Mouse (Mus musculus): ENCODE results near the gene Grk1. TPM values are rescaled to one million over a fixed set of nuclear protein-coding genes. Genes with fewer than 3 reads are reported as not detected.

Gene Grk1
- polyA plus RNA-seq, 1 experiment from 2014 or later: not detected

GRCm38 (mm10) chr8:13393869-13394268, 11.0 kb upstream of the Grk1 start:
- no peak overlapping the region for H3K4me3 ChIP-seq
- 88% methylated on average over 7 of the region's 7 CpGs for WGBS
- H3K4me2 ChIP-seq: no peak overlapping the region
- H3K4me1 ChIP-seq: no peaks in the 10 kb centered on the region
- ATAC-seq (ENCODE audit: extremely low read depth, insufficient number of reproducible peaks, low FRiP score, low TSS enrichment): no peak
- H3K9me3 ChIP-seq: no peaks in the 10 kb centered on the region
- no peaks in the 10 kb centered on the region for H3K36me3 ChIP-seq
- H3K9ac ChIP-seq: no peak overlapping the region
- H3K27ac ChIP-seq (replicated peaks): no peak overlapping the region
- no peaks in the 10 kb centered on the region for H3K27me3 ChIP-seq (replicated peaks)

GRCm38 (mm10) chr8:13396725-13397124, 8.2 kb upstream of the Grk1 start, which contains the start of gene Atp4b:
Gene Atp4b, minus strand, starts transcription at chr8:13396825.
- no peaks in the 10 kb centered on the region for H3K9me3 ChIP-seq
- no peak within 1 kb of the TSS for H3K4me2 ChIP-seq
- no peak within 1 kb of the TSS for H3K9ac ChIP-seq
- H3K4me3 ChIP-seq: no peak within 1 kb of the TSS
- ATAC-seq (ENCODE audit: extremely low read depth, insufficient number of reproducible peaks, low FRiP score, low TSS enrichment): no peak
- no peaks in the 10 kb centered on the region for H3K27me3 ChIP-seq (replicated peaks)
- H3K4me1 ChIP-seq: no peaks in the 10 kb centered on the region
- 67% methylated on average over 5 of the region's 5 CpGs for WGBS
- no peaks in the 10 kb centered on the region for H3K36me3 ChIP-seq
- H3K27ac ChIP-seq (replicated peaks): no peak within 1 kb of the TSS

- 51% methylated on average over 6 of the region's 6 CpGs for WGBS
- no peak overlapping the region for H3K4me2 ChIP-seq
- no peak overlapping the region for H3K27ac ChIP-seq (replicated peaks)
- no peaks in the 10 kb centered on the region for H3K27me3 ChIP-seq (replicated peaks)
- no peaks in the 10 kb centered on the region for H3K9me3 ChIP-seq
- H3K36me3 ChIP-seq: no peaks in the 10 kb centered on the region
- no peak overlapping the region for H3K4me3 ChIP-seq
- H3K4me1 ChIP-seq: no peaks in the 10 kb centered on the region
- H3K9ac ChIP-seq: no peak overlapping the region
- no peak for ATAC-seq (ENCODE audit: extremely low read depth, insufficient number of reproducible peaks, low FRiP score, low TSS enrichment)
Measured at GRCm38 (mm10) chr8:13403517-13403916, 1.4 kb upstream of the Grk1 start.

GRCm38 (mm10) chr8:13406011-13406410, 1.1 kb downstream of the Grk1 start:
- 72% methylated on average over 5 of the region's 5 CpGs for WGBS
- Histone ChIP-seq H3K4me1 (no peaks in the 10 kb centered on the region), H3K9ac (no peak overlapping the region), H3K36me3 (no peaks in the 10 kb centered on the region), H3K4me3 (no peak overlapping the region), H3K4me2 (no peak overlapping the region), H3K27ac (replicated peaks) (no peak overlapping the region), H3K27me3 (replicated peaks) (no peaks in the 10 kb centered on the region), H3K9me3 (no peaks in the 10 kb centered on the region)
- no peak for ATAC-seq (ENCODE audit: extremely low read depth, insufficient number of reproducible peaks, low FRiP score, low TSS enrichment)

GRCm38 (mm10) chr8:13411597-13411996, 6.7 kb downstream of the Grk1 start:
- WGBS: 32% methylated on average over 6 of the region's 6 CpGs
- ATAC-seq (ENCODE audit: extremely low read depth, insufficient number of reproducible peaks, low FRiP score, low TSS enrichment): no peak
- H3K4me2 ChIP-seq: no peak overlapping the region

GRCm38 (mm10) chr8:13412891-13413558, 8.1 kb downstream of the Grk1 start:
- 58% methylated on average over 13 of the region's 13 CpGs for whole genome bisulfite sequencing
- Histone ChIP-seq H3K36me3 (no peaks in the 10 kb centered on the region), H3K9me3 (no peaks in the 10 kb centered on the region), H3K4me3 (no peak overlapping the region), H3K27ac (replicated peaks) (no peak overlapping the region), H3K4me2 (no peak overlapping the region), H3K27me3 (replicated peaks) (peaks cover 26% of the 10 kb centered on the region), H3K9ac (no peak overlapping the region), H3K4me1 (no peaks in the 10 kb centered on the region)
- ATAC-seq (ENCODE audit: extremely low read depth, insufficient number of reproducible peaks, low FRiP score, low TSS enrichment): no peak

More at GRCm38 (mm10) chr8:13411597-13411996, 6.7 kb downstream of the Grk1 start:
- no peak overlapping the region for H3K9ac ChIP-seq
- H3K4me1 ChIP-seq: no peaks in the 10 kb centered on the region
- H3K36me3 ChIP-seq: no peaks in the 10 kb centered on the region
- H3K9me3 ChIP-seq: no peaks in the 10 kb centered on the region
- peaks cover 22% of the 10 kb centered on the region; the same call in 1 of the 2 replicates for H3K27me3 ChIP-seq (replicated peaks)
- no peak overlapping the region for H3K27ac ChIP-seq (replicated peaks)
- no peak overlapping the region for H3K4me3 ChIP-seq

- WGBS: 50% methylated on average over 12 of the region's 12 CpGs
- no peak for ATAC-seq (ENCODE audit: extremely low read depth, insufficient number of reproducible peaks, low FRiP score, low TSS enrichment)
Measured at GRCm38 (mm10) chr8:13413823-13414390, 9.0 kb downstream of the Grk1 start.

GRCm38 (mm10) chr8:13415879-13416278, 11.0 kb downstream of the Grk1 start:
- Histone ChIP-seq H3K4me1 (no peaks in the 10 kb centered on the region), H3K9ac (no peak overlapping the region), H3K27me3 (replicated peaks) (peaks cover 26% of the 10 kb centered on the region), H3K36me3 (no peaks in the 10 kb centered on the region), H3K9me3 (no peaks in the 10 kb centered on the region), H3K4me2 (no peak overlapping the region), H3K27ac (replicated peaks) (no peak overlapping the region), H3K4me3 (no peak overlapping the region)
- WGBS: 67% methylated on average over 10 of the region's 10 CpGs
- no peak for ATAC-seq (ENCODE audit: extremely low read depth, insufficient number of reproducible peaks, low FRiP score, low TSS enrichment)

More at GRCm38 (mm10) chr8:13413823-13414390, 9.0 kb downstream of the Grk1 start:
- no peak overlapping the region for H3K27ac ChIP-seq (replicated peaks)
- no peak overlapping the region for H3K9ac ChIP-seq
- no peak overlapping the region for H3K4me3 ChIP-seq
- peaks cover 26% of the 10 kb centered on the region for H3K27me3 ChIP-seq (replicated peaks)
- H3K4me1 ChIP-seq: no peaks in the 10 kb centered on the region
- no peaks in the 10 kb centered on the region for H3K36me3 ChIP-seq
- no peaks in the 10 kb centered on the region for H3K9me3 ChIP-seq
- no peak overlapping the region for H3K4me2 ChIP-seq

GRCm38 (mm10) chr8:13419111-13419639, 14.3 kb downstream of the Grk1 start:
- Histone ChIP-seq H3K9ac (no peak overlapping the region), H3K4me3 (no peak overlapping the region), H3K36me3 (no peaks in the 10 kb centered on the region), H3K27ac (replicated peaks) (no peak overlapping the region), H3K4me1 (no peaks in the 10 kb centered on the region), H3K9me3 (no peaks in the 10 kb centered on the region), H3K27me3 (replicated peaks) (peaks cover 17% of the 10 kb centered on the region), H3K4me2 (no peak overlapping the region)
- WGBS: 59% methylated on average over 2 of the region's 2 CpGs
- ATAC-seq (ENCODE audit: extremely low read depth, insufficient number of reproducible peaks, low FRiP score, low TSS enrichment): no peak

GRCm38 (mm10) chr8:13420970-13421369, 16.1 kb downstream of the Grk1 start:
- H3K4me3 ChIP-seq: no peak overlapping the region
- no peaks in the 10 kb centered on the region for H3K4me1 ChIP-seq
- no peaks in the 10 kb centered on the region for H3K36me3 ChIP-seq
- H3K4me2 ChIP-seq: no peak overlapping the region
- H3K27me3 ChIP-seq (replicated peaks): peaks cover 7% of the 10 kb centered on the region; the same call in 1 of the 2 replicates
- H3K27ac ChIP-seq (replicated peaks): no peak overlapping the region
- H3K9me3 ChIP-seq: no peaks in the 10 kb centered on the region
- WGBS: 81% methylated on average over 6 of the region's 6 CpGs
- no peak for ATAC-seq (ENCODE audit: extremely low read depth, insufficient number of reproducible peaks, low FRiP score, low TSS enrichment)
- no peak overlapping the region for H3K9ac ChIP-seq

- Histone ChIP-seq H3K36me3 (no peaks in the 10 kb centered on the region), H3K9me3 (no peaks in the 10 kb centered on the region), H3K4me3 (no peak overlapping the region), H3K4me1 (peaks cover 3% of the 10 kb centered on the region; the same call in 1 of the 2 replicates), H3K27me3 (replicated peaks) (0 out of 2 replicates have a peak, but pooled peaks cover 7% of the 10 kb centered on the region), H3K9ac (no peak overlapping the region), H3K27ac (replicated peaks) (no peak overlapping the region), H3K4me2 (no peak overlapping the region)
- WGBS: 56% methylated on average over 6 of the region's 6 CpGs
- no peak for ATAC-seq (ENCODE audit: extremely low read depth, insufficient number of reproducible peaks, low FRiP score, low TSS enrichment)
Measured at GRCm38 (mm10) chr8:13427351-13427750, 22.5 kb downstream of the Grk1 start.
